Mouse (Mus musculus) brain, embryonic 18.5 days (tissue): ENCODE measurements at regions not wholly inside any gene's neighbourhood (a gene's known extent, or its start where the extent isn't known, plus 50 kb on each side); places are given as distances from the start of the nearest gene placed in this dataset.

Experiments
- DNase-seq: peaks from one replicate; pipeline ENCODE4 v3.0.0-alpha.2; 2012; ENCODE audit warnings: low read depth, low spot score

DNA sequence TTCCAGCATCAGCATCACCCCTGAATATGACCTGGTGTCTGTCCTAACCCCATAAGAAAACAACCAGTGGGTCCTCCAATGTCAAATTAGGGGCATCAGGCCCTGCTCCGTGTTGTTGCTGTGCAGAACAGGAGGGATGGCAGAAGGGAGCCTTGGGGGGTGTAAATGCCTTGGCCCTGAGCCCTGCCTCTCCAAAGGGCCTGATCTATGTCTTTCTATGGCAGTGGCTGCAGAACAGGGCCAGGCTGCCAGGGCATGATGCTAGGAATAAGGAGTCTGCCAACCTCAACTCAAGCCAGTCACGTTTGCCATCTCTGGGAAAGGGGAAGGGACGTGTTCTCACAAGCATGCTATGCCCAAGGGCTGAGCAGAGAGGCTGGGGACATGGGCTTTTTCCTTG lies 172.9 kb downstream of the Kcna5 start:
- no peak for DNase-seq

DNA sequence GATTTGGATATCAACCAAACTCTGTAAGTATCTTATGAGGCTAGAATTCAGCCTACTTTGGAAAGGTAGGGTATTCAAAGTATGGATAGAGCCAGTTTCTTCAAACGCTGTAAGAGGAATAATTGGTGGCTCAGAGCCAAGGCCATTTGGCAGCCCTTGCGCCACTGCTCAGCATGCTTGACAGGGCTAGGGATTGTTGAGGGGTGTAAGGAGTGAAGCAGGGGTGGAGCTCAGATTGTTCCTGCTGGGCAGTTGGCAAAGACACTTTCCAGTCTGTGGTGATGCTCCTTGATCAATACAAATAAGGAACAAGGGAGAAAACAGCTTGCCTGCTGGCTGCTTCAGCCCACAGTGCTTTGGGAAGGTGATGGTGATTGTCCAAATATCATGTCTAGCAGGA lies 181.9 kb downstream of the Kcna5 start:
- DNase-seq: no peak

DNA sequence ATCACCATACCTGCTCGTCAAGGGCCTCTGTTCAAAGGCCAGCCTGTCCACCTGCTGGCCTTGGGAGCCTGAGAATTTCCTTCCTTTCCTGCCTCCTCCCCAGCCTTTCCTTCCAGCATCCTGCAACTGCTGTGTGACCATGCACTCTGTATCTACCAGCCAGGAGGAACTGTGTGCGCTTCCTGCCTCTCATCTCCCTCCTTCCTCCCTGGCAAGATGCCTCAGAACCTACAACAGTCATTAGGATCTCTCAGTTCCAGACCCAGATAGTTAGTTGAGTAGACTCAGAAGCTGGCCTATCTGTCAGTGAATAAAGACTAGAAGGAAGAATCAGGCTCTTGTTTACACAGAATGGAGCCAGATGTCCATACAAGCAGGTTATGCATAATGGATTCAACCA lies 183.8 kb upstream of the Ntf3 start:
- no peak for DNase-seq

DNA sequence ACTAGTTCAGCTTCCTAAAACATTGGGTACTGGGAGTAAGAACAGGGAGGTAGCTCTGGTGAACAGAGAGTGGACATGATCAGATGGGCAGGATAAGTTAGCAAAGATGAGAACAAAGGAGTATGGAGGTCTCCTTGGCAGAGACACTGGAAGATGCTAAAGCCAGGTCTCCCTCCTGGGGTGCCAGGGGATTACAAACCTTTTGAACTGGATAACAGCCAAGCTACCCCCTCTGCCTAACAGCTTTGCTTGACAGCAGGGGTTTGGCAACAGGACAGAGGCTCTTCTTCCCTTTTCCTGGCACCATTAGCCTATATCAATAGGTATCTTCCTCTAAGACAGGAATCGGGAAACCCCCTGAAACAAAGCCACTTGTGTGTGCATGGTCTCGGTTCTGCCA lies 183.2 kb upstream of the Ntf3 start:
- no peak for DNase-seq

DNA sequence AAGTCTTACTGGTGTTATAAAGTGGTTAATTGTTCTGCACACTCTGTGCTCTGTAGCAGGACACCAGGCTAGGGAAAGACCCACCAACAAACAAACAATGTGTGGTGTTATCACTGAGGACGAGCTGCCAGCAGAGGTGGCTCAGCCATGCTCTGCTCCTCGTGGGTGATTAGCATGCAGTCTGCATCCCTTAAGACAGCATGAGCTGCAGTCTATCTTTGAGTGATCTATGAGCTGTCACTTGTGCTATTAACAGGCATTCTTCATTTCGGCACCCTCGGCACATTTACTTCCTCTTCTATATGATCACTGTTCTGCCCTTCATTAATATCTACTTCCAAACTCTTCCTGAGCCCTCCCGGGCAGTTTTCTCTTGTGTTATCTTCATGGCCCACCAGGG lies 178.5 kb upstream of the Ntf3 start:
- no peak for DNase-seq

DNA sequence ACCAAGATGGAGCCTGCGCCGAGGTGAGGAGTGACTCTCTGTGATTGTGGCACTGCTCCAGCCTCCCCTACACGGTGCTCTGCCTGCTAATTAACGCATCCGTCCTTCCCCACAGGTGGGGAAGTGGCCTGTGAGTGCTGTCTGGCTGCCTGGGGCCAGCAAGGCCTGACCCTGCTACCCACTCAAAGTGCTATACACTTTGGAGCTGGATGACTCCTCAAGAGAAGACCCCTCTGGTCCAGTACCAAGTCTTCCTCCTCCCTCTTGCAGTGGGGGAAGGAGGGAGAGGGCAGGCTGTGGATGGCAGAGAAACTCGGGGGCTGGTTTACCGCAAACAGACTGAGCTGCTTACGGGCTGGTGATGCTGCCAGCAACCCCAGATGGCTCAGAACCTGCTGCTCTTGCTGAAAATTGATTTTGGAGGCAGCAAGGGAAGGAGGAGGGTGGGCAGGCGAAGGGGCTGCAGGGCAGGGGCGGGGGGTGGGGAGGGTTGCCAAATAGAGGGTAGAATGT lies 173.4 kb upstream of the Ntf3 start:
- peak; percentile 67 for DNase-seq

- no peak for DNase-seq
Measured at GRCm38 (mm10) chr6:126337711-126338110, 171.0 kb upstream of the Ntf3 start.

GRCm38 (mm10) chr6:126334258-126334657 lies 167.5 kb upstream of the Ntf3 start:
- peak; percentile 45 for DNase-seq

DNA sequence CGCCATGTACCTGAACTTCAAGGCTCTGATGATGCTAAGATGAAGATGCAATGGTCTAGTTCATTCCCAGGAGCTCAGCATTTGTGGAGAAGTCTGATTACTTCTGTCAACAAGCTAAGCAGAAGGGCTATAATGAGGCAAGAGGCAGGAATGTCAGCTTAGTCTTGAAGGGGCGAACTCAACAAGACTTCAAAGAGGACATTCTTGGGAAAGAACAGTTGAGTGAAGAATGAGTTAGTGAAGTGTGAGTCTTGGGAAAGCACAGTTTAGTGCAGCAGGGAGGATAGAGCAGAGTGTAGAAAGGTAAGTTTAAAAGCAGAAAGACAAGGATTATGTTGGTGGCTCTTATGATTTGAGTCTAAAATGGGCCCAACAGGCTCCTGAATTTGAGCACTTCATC lies 160.5 kb upstream of the Ntf3 start:
- DNase-seq: no peak

GRCm38 (mm10) chr6:126318523-126318922 lies 151.8 kb upstream of the Ntf3 start:
- no peak for DNase-seq

GRCm38 (mm10) chr6:126310786-126311480 lies 144.2 kb upstream of the Ntf3 start:
- no peak for DNase-seq

DNA sequence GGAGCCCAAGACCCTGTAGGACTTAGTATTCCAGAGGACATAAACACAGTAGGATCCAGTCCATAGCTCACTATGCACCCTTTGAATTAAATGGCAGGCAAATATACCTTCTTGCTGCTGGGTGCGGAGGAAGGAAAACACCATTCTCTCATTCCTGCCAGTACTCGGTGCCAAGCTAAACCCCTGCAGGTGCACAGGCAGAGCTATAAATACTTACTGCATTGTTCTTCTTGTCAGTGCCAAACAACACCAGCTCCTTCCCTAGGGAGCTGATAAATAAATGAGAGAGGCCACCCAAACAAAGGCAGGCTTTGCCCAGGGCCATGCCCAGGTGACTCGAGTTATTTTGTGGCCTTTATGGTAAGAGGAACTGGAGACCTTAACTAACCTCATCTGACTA lies 136.4 kb upstream of the Ntf3 start:
- DNase-seq: no peak

DNA sequence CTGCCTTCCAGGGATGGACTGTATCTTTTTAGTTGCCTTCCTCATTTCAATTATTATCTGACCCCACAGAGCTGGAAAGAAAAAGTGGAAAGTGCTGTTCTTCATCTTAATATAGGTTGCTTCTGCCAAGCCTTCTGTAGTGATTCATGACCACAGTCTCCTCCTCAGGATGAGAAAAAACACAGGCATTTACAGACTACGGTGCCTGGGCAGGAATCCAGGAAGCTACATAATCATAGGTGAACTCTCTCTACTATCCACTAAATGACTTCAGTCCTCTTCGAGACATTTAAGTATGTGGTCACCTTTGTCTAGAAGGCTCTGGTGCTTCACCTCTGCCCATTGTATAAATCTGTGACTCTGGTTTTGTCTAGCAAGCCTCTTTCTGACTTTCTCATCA lies 124.9 kb upstream of the Ntf3 start:
- no peak for DNase-seq

- DNase-seq: no peak
Measured at GRCm38 (mm10) chr6:126287166-126287565, 120.5 kb upstream of the Ntf3 start.

- DNase-seq: no peak
Measured at GRCm38 (mm10) chr6:126286201-126286600, 119.5 kb upstream of the Ntf3 start.

GRCm38 (mm10) chr6:126284409-126284808 lies 117.7 kb upstream of the Ntf3 start:
- DNase-seq: no peak

- DNase-seq: no peak
Measured at GRCm38 (mm10) chr6:126280352-126280751, 113.6 kb upstream of the Ntf3 start.

GRCm38 (mm10) chr6:126245986-126246385 lies 79.3 kb upstream of the Ntf3 start:
- DNase-seq: no peak

- no peak for DNase-seq
Measured at GRCm38 (mm10) chr6:126245431-126245830, 78.7 kb upstream of the Ntf3 start.

DNA sequence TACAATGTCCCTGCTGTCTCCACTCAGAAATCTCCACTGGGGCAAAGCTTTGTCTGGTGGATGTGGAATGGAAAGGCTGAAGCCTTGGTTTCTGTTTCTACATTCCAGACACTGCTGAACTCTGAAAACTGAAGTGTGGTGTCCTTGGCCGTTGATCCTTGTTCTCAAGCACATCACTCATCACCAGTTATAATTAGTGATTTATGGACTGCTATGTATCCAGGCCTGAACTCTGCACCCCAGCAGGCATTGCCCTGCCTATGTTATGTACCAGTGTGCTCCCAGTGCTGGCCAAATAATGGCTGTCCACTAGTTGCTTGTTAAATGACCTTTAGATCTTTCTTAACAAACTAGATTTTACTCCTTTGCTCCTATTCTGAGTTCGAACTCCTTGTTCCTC lies 75.6 kb upstream of the Ntf3 start:
- DNase-seq: no peak

- DNase-seq: no peak
Measured at GRCm38 (mm10) chr6:126240256-126240655, 73.5 kb upstream of the Ntf3 start.
